Mouse (Mus musculus) liver, postnatal 0 days (tissue): ENCODE data around the gene Slc16a4. TPM values are rescaled to one million over a fixed set of nuclear protein-coding genes. Genes with fewer than 3 reads are reported as not detected.

Experiments used
- ATAC-seq: fragments of 200-750 bp; cut with Nextera tagmentation; 2 replicates; pipeline ENCODE4 v1.8.0; 2017; ENCODE audit warnings: mild to moderate bottlenecking, moderate library complexity
- DNase-seq: peaks from one replicate; pipeline ENCODE4 v3.0.0-alpha.2; 2016
- H3K27ac ChIP-seq: fragments of 300-500 bp; sonication (generic); 2 replicates; pipeline ENCODE4 v1.5.1; 2014; ENCODE audit warnings: antibody characterized with exemption, moderate library complexity, mild to moderate bottlenecking, low read depth
- H3K27me3 ChIP-seq: fragments of 300-500 bp; sonication (generic); 2 replicates; pipeline ENCODE4 v1.6.1; 2014; ENCODE audit warnings: low read length, control low read depth, mixed read lengths; ENCODE audit not compliant: insufficient read depth
- H3K36me3 ChIP-seq: fragments of 300-500 bp; sonication (generic); replicated peaks from 2 replicates; pipeline ENCODE4 v1.6.1; 2014; ENCODE audit warnings: mild to moderate bottlenecking, control low read depth, low read length, moderate library complexity, mixed read lengths; ENCODE audit not compliant: insufficient read depth
- H3K4me1 ChIP-seq: fragments of 300-500 bp; sonication (generic); 2 replicates; pipeline ENCODE4 v1.6.1; 2014; ENCODE audit warnings: antibody characterized with exemption, mild to moderate bottlenecking, control low read depth; ENCODE audit not compliant: insufficient read depth
- H3K4me2 ChIP-seq: fragments of 300-500 bp; sonication (generic); 2 replicates; pipeline ENCODE4 v1.6.1; 2014; ENCODE audit warnings: low read depth, mild to moderate bottlenecking, low read length, moderate library complexity, mixed read lengths
- H3K4me3 ChIP-seq: fragments of 300-500 bp; sonication (generic); 2 replicates; pipeline ENCODE4 v1.5.1; 2014; ENCODE audit warnings: low read depth, low read length
- H3K9ac ChIP-seq: fragments of 300-500 bp; sonication (generic); replicated peaks from 2 replicates; pipeline ENCODE4 v1.6.1; 2014; ENCODE audit warnings: mild to moderate bottlenecking, moderate library complexity
- H3K9me3 ChIP-seq: fragments of 300-500 bp; sonication (generic); 2 replicates; pipeline ENCODE4 v1.6.1; 2016; ENCODE audit warnings: mild to moderate bottlenecking, control low read depth, low read length, mixed read lengths
- CTCF ChIP-seq: sonication (generic); IDR thresholded peaks from 2 replicates; pipeline ENCODE4 v1.5.1; 2016; ENCODE audit warnings: antibody characterized with exemption, low read depth
- EP300 ChIP-seq: IDR thresholded peaks from 2 replicates; pipeline ENCODE4 v1.6.1; 2016; ENCODE audit warnings: antibody characterized with exemption, low read depth, mild to moderate bottlenecking
- WGBS: fragments of 180-500 bp; shearing (Covaris S2); extraction: QIAGEN DNeasy Blood & Tissue Kit; methylation state at CpG from one replicate; pipeline ENCODE4 v1.1.7; 2014; ENCODE audit not compliant: insufficient replicate concordance; 5-methylcytosine and 5-hydroxymethylcytosine counted together
- polyA plus RNA-seq: library from polyadenylated mRNA; unstranded; fragments of >200 nt; fragmentation: Nextera tagmentation; extraction: Ambion mirVana; gene quantifications from 2 replicates; pipeline ENCODE4 v1.2.1, GENCODE M21; 2015

Gene Slc16a4
- polyA plus RNA-seq, 1 experiment from 2014 or later: 0.27 TPM

- Histone ChIP-seq H3K27me3 (no peaks in the 10 kb centered on the region), H3K4me2 (no peak overlapping the region), H3K4me1 (peaks cover 27% of the 10 kb centered on the region), H3K9ac (no peak overlapping the region), H3K9me3 (no peaks in the 10 kb centered on the region), H3K4me3 (no peak overlapping the region), H3K27ac (no peak overlapping the region), H3K36me3 (peaks cover 36% of the 10 kb centered on the region)
- TF ChIP-seq EP300 (no peak), CTCF (no peak)
- WGBS: 85% methylated on average over 2 of the region's 2 CpGs
- no peak for ATAC-seq
- DNase-seq: no peak
Observed at GRCm38 (mm10) chr3:107321141-107321540, 30.1 kb downstream of the Slc16a4 start.

DNA sequence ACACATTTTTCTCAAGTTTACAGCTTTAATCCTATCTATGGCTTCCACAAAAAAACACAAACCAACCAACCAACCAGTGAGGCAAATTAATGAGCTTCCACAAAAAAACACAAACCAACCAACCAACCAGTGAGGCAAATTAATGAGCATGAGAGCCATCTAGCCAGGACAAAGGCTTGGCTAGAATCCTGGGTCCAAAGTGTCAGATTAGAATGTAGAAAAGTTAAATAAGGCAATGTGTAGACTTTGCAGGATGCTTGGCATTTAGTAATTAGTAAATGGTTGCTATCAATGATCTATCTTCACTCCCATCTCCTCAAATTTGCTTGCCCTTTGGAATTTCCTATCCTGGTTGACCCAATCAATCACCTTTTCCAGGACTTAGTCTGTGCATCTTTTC is 30.7 kb downstream of the Slc16a4 start:
- peaks cover 27% of the 10 kb centered on the region for H3K4me1 ChIP-seq
- TF ChIP-seq CTCF (no peak), EP300 (no peak)
- no peak overlapping the region for H3K27ac ChIP-seq
- H3K36me3 ChIP-seq: peaks cover 35% of the 10 kb centered on the region
- H3K9ac ChIP-seq: no peak overlapping the region
- H3K4me3 ChIP-seq: no peak overlapping the region
- no peaks in the 10 kb centered on the region for H3K27me3 ChIP-seq
- H3K4me2 ChIP-seq: 0 out of 2 replicates have a peak overlapping the region, but pooled peaks have one; percentile 11
- DNase-seq: no peak
- no peaks in the 10 kb centered on the region for H3K9me3 ChIP-seq
- no peak for ATAC-seq

DNA sequence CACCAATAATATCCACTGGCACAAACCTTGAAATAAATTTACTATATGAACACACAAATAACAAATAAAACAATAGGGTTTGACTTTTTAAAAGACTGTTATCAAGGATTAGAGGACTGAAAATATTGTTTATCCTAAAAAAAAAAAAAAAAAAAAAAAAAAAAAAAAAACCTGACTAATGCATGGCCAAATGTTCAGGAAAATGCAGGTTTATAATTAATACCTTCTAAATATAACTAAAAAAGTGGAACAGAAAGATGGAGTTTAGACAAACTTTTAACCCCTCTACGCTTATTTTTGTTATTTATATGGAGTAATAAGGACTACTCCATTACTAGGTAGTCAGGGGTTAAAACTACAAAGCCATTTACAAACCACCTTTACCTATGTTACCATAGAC is 35.4 kb downstream of the Slc16a4 start:
- Histone ChIP-seq H3K4me2 (no peak overlapping the region), H3K4me1 (peaks cover 35% of the 10 kb centered on the region), H3K4me3 (no peak overlapping the region), H3K9me3 (no peaks in the 10 kb centered on the region), H3K27me3 (no peaks in the 10 kb centered on the region), H3K36me3 (peaks cover 51% of the 10 kb centered on the region), H3K27ac (no peak overlapping the region), H3K9ac (no peak overlapping the region)
- TF ChIP-seq CTCF (no peak), EP300 (no peak)
- DNase-seq: no peak
- WGBS: 93% methylated on average over 1 of the region's 1 CpGs
- ATAC-seq: no peak

DNA sequence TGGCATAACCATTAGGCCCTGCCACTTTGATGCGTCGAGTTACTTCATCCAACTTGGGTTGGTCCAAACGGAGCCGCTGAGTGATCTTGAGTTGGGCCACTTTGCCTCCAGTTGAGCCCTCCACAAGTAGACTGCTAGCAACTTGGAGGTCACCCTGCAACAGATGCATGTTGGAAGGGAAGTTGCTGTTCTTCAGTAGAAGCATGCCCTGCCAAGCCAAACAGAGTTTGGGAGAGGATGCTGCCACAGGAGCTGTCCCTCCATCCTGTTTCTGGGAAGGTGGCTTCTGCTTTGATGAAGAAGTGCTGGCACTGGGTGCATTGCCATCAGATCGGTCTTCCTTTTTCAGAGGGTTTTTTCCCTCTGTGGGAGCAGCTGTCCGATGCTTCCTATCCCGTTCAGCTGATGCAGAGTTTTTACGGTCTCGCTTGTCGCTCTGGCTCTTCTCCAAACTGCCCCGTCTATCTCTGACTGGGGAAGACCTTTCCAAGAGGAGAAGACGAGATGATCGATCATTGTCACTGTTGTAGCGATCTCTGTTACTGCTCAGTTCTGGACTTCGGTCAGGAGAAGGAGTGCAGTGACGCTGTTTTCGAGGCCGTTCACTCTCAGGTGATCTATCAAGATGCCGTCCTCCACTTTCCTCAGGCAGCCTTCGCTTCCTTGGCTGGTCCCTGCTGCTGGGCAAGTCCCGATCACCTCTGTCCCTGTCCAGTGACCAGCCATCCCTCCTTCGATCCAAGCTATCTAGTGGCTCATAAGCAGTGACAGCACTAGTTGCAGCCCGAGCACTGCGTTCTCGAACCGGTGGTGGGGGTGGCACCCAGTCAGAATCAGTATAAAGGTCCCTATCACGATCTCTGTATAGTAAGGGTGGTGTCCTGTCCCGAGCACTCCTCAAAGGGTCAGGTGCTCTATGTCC is 39.7 kb downstream of the Slc16a4 start:
- ATAC-seq (no peak), DNase-seq (peak; percentile 18)
- peak overlapping the region; percentile 91 for H3K9ac ChIP-seq

GRCm38 (mm10) chr3:107331746-107332126 is 40.7 kb downstream of the Slc16a4 start:
- peaks cover 31% of the 10 kb centered on the region for H3K36me3 ChIP-seq
- H3K27me3 ChIP-seq: no peaks in the 10 kb centered on the region
- H3K4me1 ChIP-seq: peaks cover 22% of the 10 kb centered on the region
- WGBS: 15% methylated on average over 17 of the region's 17 CpGs
- H3K4me3 ChIP-seq: peak overlapping the region; percentile 90
- H3K9ac ChIP-seq: peak overlapping the region; percentile 91
- no peaks in the 10 kb centered on the region for H3K9me3 ChIP-seq
- H3K27ac ChIP-seq: peak overlapping the region; percentile 92
- H3K4me2 ChIP-seq: peak overlapping the region; percentile 93
- DNase-seq: no peak
- no peak for ATAC-seq
- no peak for TF ChIP-seq CTCF
- no peak for TF ChIP-seq EP300

More for the DNA sequence above, 39.7 kb downstream of the Slc16a4 start:
- Histone ChIP-seq H3K4me1 (peaks cover 20% of the 10 kb centered on the region), H3K9me3 (no peaks in the 10 kb centered on the region), H3K4me2 (peak overlapping the region; percentile 93), H3K27ac (0 out of 2 replicates have a peak overlapping the region, but pooled peaks have one; percentile 92), H3K27me3 (no peaks in the 10 kb centered on the region), H3K36me3 (peaks cover 38% of the 10 kb centered on the region), H3K4me3 (peak overlapping the region; percentile 90)
- WGBS: 65% methylated on average over 28 of the region's 28 CpGs
- TF ChIP-seq EP300: no peak
- no peak for TF ChIP-seq CTCF

GRCm38 (mm10) chr3:107332127-107332959 is 41.3 kb downstream of the Slc16a4 start:
- Histone ChIP-seq H3K36me3 (peaks cover 31% of the 10 kb centered on the region), H3K27me3 (no peaks in the 10 kb centered on the region), H3K4me3 (peak overlapping the region; percentile 90), H3K4me1 (peaks cover 22% of the 10 kb centered on the region), H3K9ac (peak overlapping the region; percentile 91), H3K4me2 (peak overlapping the region; percentile 93), H3K9me3 (no peaks in the 10 kb centered on the region), H3K27ac (peak overlapping the region; percentile 92)
- 1% methylated on average over 72 of the region's 75 CpGs for WGBS
- DNase-seq (peak; percentile 72), ATAC-seq (no peak)
- no peak for TF ChIP-seq CTCF
- TF ChIP-seq EP300: no peak
